Comparison of ENCODE assay signal across 18 mouse cellular contexts in the genomic region with DNA sequence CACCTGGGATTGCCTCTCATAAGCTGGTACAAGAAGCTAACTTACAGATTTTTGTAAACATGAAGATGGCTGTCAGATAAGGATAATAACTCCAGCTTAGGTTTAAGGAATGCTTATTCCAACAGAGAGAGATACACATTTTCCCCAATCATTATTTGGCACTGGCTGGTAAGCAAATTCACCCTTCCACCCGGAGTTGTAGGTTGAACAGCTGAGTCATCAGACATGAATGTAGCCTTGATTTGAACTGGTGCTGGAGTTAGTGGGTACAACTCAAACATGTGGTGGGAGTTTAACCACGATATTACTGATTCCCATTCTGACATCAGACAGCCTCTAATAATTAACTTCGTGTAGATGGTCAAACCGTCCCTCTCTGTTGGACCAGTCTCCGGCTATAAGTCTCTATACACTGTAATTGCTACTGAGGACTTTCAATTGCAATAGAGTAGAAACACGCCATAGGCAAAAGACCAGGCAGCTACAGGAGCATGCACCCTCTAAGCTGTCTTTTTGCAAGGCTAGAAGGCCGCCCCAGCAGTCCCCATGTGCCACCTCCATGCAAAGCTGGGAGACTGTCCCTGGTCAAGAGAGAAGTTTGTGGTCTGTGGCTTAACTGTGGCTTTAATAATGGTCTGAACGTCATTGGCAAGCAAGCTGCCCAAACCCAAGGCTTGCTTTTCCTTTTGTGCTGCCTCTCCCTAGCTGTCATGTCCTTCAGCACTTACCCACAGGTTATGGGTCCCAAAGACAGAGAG.
"Had no signal": no experiment of that assay in that cellular context is flagged by ENCODE, and none has a peak within 500 bp of the region (broad histone marks: within the 10 kb centered on the region; RNA-seq: fewer than 3 reads in every experiment).

No protein-coding gene starts in this region.

- H3K4me3 ChIP-seq: left cerebral cortex, adult 2 months; liver, embryonic 13.5 days; midbrain, embryonic 12.5 days; midbrain, embryonic 15.5 days; neural tube, embryonic 12.5 days; neural tube, embryonic 15.5 days had no signal

- ATAC-seq: midbrain, embryonic 15.5 days had no signal

- H3K27ac ChIP-seq: kidney, postnatal 0 days; left cerebral cortex, adult 2 months; liver, embryonic 13.5 days; midbrain, embryonic 12.5 days; midbrain, embryonic 15.5 days; neural tube, embryonic 12.5 days; neural tube, embryonic 15.5 days; stomach, postnatal 0 days had no signal

- H3K27me3 ChIP-seq: midbrain, embryonic 12.5 days; midbrain, embryonic 15.5 days; neural tube, embryonic 12.5 days; neural tube, embryonic 15.5 days had no signal

- DNase-seq: kidney, adult 8-10 months; kidney, postnatal 25 days; layer of hippocampus, postnatal 36 days; liver, embryonic 13.5 days; lung, adult 2 months; lung, postnatal 14 days; lung, postnatal 4 days; right cerebral cortex, adult 18-20 months; right cerebral cortex, postnatal 14 days; right cerebral cortex, postnatal 4 days; thymus, postnatal 25 days had no signal

- H3K36me3 ChIP-seq: liver, embryonic 13.5 days; midbrain, embryonic 12.5 days; midbrain, embryonic 15.5 days; neural tube, embryonic 12.5 days; neural tube, embryonic 15.5 days had no signal

- H3K9me3 ChIP-seq: liver, embryonic 13.5 days; midbrain, embryonic 12.5 days; midbrain, embryonic 15.5 days; neural tube, embryonic 12.5 days; neural tube, embryonic 15.5 days had no signal
